Mouse (Mus musculus) heart, postnatal 0 days (tissue): ENCODE data around the gene Eif4e1b.

Experiments used
- CTCF ChIP-seq: IDR thresholded peaks from 2 replicates; pipeline ENCODE4 v1.5.1; 2016; ENCODE audit warnings: antibody characterized with exemption, control low read depth, low read depth
- EP300 ChIP-seq: IDR thresholded peaks from 2 replicates; pipeline ENCODE4 v1.6.1; 2016; ENCODE audit warnings: antibody characterized with exemption, low read depth

DNA sequence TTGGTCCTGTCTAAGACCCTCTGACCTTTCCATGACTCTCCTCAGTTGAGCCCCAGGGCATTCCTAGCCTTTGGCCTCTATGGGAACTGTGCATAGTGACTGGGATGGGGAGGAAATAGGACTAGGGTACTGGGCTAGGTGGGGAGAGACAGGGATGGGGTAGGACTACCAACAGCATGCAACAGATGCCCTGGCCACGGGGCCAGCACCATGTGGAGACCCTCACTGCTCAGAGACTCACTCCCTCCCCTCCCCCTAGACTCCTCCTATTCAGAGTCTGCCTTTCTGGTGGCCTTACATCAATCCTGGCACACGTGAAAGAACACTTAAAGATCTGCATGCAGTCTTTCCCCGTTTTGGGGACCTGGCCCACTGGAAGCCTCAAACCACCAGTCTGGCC, 46.9 kb upstream of the Eif4e1b start:
- no peak for TF ChIP-seq CTCF
- TF ChIP-seq EP300 = no peak
